Mouse (Mus musculus) olfactory bulb, adult 2 months (tissue): ENCODE measurements around the gene Kitl. TPM values are rescaled to one million over a fixed set of nuclear protein-coding genes. Genes with fewer than 3 reads are reported as not detected.

ENCODE experiments used
- H3K27ac ChIP-seq: fragments of 200-500 bp; 2 replicates; pipeline ENCODE4 v1.5.1; 2012; ENCODE audit warnings: low read depth, low read length; ENCODE audit not compliant: insufficient read depth
- H3K4me1 ChIP-seq: fragments of 200-500 bp; 2 replicates; pipeline ENCODE4 v1.6.1; 2012; ENCODE audit warnings: low read length; ENCODE audit not compliant: control insufficient read depth, insufficient read depth
- H3K4me3 ChIP-seq: fragments of 200-500 bp; 2 replicates; pipeline ENCODE4 v1.5.1; 2012; ENCODE audit warnings: mild to moderate bottlenecking, low read depth, low read length, moderate library complexity; ENCODE audit not compliant: insufficient read depth
- CTCF ChIP-seq: fragments of 200-500 bp; IDR thresholded peaks from 2 replicates; pipeline ENCODE4 v1.5.1; 2012; ENCODE audit warnings: low read depth, mild to moderate bottlenecking, low read length, moderate library complexity; ENCODE audit not compliant: insufficient read depth
- POLR2A ChIP-seq: fragments of 200-500 bp; IDR thresholded peaks from 2 replicates; pipeline ENCODE4 v1.6.1; 2012; ENCODE audit warnings: mild to moderate bottlenecking, low read depth, low read length, moderate library complexity; ENCODE audit not compliant: insufficient read depth
- WGBS: fragments of 180-500 bp; shearing (Covaris S2); methylation state at CpG from one replicate; pipeline ENCODE4 v1.1.7; 2018; 5-methylcytosine and 5-hydroxymethylcytosine counted together
- polyA plus RNA-seq: library from polyadenylated mRNA; stranded (reverse); fragments of >200 nt; gene quantifications from 2 replicates; pipeline ENCODE4 v1.2.4, GENCODE M21; 2012; ENCODE audit warnings: low replicate concordance; ENCODE audit not compliant: missing spikeins, insufficient read depth, insufficient read length

Kitl gene
- not detected in 2 replicates for polyA plus RNA-seq

DNA sequence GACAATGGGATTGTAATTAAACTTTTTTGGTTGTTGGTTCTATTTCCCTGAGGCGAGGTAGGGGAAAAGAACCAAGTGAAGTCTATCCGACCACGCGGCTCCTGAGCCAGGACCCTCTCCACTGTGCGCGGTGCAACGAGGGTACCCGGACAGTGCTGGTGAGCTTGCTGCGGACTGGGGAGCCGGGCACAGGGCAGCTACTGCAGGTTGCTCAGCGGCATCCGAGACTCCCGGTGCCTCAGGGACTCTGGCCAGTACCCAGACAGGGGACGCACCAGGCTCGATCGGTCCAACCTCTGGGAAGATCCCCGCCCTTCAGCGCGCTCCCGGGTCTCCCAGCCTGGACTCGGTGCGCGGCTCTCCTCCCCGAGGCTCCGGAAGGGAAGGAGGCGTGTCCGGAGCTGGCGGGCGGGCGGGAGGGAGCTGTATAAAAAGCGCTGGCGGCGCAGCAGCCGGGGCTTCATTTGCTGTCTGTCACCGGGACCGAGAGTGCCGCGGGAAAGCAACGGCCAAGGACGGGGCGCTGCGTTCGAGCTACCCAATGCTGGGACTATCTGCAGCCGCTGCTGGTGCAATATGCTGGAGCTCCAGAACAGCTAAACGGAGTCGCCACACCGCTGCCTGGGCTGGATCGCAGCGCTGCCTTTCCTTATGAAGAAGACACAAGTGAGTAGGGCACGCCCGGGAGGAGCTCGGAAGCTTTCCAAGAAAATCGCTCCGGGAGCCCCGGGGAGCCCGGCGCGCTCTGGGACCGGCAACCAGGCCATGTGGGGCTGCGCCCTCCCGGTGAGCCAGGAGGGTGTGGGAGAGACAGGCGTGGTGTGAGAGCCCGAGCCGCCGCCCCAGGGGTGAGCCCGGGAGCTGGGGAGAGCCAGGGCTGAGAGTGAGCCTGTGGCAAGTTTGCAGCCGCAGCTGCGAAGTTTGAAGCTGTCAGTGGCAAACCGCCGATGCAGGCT lies at the start of gene Kitl:
Gene Kitl, plus strand, starts transcription at position 261 of the 956 bp plus-strand sequence.
- Histone ChIP-seq H3K4me3 (peak within 1 kb of the TSS; percentile 58), H3K4me1 (0 out of 2 replicates have a peak, but pooled peaks cover 6% of the 10 kb centered on the region), H3K27ac (no peak within 1 kb of the TSS)
- no peak for TF ChIP-seq CTCF
- TF ChIP-seq POLR2A, result no peak
- 1% methylated on average over 70 of the region's 70 CpGs for WGBS

DNA sequence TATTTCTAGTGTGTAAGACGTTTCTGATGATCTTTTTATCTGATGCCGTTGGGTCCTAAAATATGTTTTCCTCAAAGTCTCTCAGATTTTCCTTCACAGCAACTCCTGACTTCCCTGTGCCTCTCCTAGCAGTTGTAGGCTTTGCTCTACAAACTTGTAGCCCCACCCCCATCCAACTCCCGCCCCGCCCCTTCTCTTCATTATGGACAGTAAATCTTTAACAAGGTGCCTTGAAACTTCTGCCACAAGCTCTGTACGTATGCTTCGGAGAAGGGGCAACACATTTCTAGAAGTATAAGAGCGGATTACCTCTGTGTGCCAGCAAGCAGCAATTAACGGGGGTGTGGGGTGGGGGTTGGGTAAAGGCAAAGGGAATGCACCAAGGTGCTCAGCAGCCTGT lies 42.6 kb upstream of the Kitl start:
- 80% methylated on average over 8 of the region's 8 CpGs for WGBS
- H3K27ac ChIP-seq, result no peak overlapping the region
- no peaks in the 10 kb centered on the region for H3K4me1 ChIP-seq

DNA sequence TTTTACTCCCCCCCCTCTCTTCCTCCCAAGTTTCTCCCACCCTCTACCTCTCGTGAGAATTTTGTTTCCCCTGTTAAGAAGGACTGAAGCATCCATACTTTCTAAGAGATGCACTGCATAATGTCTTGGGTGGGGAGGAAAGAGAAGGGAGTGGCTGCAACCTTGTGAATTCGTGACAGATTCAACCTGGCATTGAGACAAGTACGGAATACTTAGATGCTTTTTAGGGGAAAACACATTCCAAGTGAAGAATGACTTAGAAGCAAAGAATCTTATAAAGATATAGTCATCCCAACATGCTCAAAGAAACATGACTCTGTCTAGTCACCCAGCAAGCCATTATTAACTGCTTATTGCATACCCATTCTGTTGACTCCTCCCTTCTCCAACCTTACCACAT lies 35.3 kb upstream of the Kitl start:
- Histone ChIP-seq H3K4me3 (no peak overlapping the region), H3K27ac (no peak overlapping the region), H3K4me1 (no peaks in the 10 kb centered on the region)
- TF ChIP-seq CTCF, result no peak
- no peak for TF ChIP-seq POLR2A
- WGBS, result 84% methylated on average over 3 of the region's 3 CpGs

More for the DNA sequence above, 42.6 kb upstream of the Kitl start:
- TF ChIP-seq CTCF (no peak), POLR2A (no peak)
- H3K4me3 ChIP-seq, result no peak overlapping the region

GRCm38 (mm10) chr10:99980916-99981315 lies 34.5 kb upstream of the Kitl start:
- no peaks in the 10 kb centered on the region for H3K4me1 ChIP-seq
- WGBS, result 95% methylated on average over 2 of the region's 2 CpGs
- TF ChIP-seq CTCF, result no peak
- no peak for TF ChIP-seq POLR2A
- no peak overlapping the region for H3K4me3 ChIP-seq
- no peak overlapping the region for H3K27ac ChIP-seq

DNA sequence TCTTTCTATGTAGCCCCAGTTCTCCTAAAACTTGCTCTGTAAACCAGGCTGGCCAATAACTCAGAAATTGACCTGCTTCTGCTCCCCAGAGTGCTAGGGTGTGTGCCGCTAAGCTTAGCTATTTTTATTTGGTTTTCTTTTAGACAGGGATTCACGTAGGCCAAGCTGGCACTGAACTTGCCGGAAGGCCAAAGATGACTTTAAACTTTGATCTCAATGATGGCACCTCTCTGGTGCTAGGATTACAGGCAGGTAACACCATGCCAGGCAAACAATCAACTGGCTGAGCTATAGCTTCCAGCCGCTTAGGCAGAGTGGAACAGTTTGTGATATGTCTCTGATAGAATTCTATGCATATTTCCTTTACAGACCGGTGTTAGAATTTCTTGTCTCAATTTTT lies 33.5 kb upstream of the Kitl start:
- TF ChIP-seq POLR2A, result no peak
- no peak for TF ChIP-seq CTCF
- 95% methylated on average over 5 of the region's 5 CpGs for WGBS
- no peak overlapping the region for H3K27ac ChIP-seq
- no peak overlapping the region for H3K4me3 ChIP-seq
- H3K4me1 ChIP-seq, result no peaks in the 10 kb centered on the region

DNA sequence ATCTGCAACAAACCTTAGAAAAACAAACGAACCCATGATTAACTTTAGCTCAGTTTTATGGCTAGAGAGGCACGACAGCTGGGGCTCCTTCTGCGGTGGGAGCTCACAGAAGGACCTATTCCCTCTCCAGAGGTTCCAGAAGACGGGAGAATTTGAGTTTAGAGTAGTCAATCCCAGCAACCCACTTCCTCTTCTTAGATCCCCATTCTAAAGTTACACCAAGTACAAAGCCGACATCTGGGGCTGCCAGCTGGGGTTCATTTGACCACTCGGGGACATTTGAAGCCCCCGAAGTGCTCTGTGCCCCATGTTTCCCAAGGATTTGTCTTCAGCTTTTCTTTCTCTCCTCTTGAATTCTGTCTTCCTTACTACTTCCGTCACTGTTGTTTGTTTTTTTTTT lies 28.7 kb upstream of the Kitl start:
- no peaks in the 10 kb centered on the region for H3K4me1 ChIP-seq
- 83% methylated on average over 8 of the region's 8 CpGs for WGBS
- no peak overlapping the region for H3K27ac ChIP-seq
- TF ChIP-seq CTCF (no peak), POLR2A (no peak)
- H3K4me3 ChIP-seq, result no peak overlapping the region

GRCm38 (mm10) chr10:99989758-99990157 lies 25.7 kb upstream of the Kitl start:
- no peak overlapping the region for H3K27ac ChIP-seq

DNA sequence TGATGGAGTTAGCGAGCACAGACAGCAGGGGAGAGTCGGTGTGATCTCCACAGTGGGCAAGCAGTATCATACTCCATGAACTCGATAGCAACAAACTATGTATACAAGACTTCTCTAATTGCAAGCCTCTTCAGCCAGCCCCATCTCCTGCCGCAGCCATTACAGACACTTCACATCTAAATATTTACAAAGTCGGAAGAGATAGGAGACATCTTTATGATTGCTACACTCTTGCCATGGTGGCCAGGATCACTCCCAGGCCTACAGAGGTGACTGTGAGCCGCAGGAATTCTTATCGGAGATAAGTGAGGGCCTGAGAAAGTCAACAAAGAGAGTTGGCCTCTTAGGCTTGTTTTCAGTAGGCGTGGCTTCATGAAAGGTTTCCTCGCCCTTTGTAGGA lies 23.3 kb upstream of the Kitl start:
- TF ChIP-seq POLR2A (no peak), CTCF (no peak)
- H3K27ac ChIP-seq, result no peak overlapping the region
- H3K4me3 ChIP-seq, result no peak overlapping the region
- H3K4me1 ChIP-seq, result no peaks in the 10 kb centered on the region
- WGBS, result 91% methylated on average over 9 of the region's 9 CpGs

More at GRCm38 (mm10) chr10:99989758-99990157, 25.7 kb upstream of the Kitl start:
- TF ChIP-seq POLR2A (no peak), CTCF (no peak)
- H3K4me1 ChIP-seq, result no peaks in the 10 kb centered on the region
- H3K4me3 ChIP-seq, result no peak overlapping the region

DNA sequence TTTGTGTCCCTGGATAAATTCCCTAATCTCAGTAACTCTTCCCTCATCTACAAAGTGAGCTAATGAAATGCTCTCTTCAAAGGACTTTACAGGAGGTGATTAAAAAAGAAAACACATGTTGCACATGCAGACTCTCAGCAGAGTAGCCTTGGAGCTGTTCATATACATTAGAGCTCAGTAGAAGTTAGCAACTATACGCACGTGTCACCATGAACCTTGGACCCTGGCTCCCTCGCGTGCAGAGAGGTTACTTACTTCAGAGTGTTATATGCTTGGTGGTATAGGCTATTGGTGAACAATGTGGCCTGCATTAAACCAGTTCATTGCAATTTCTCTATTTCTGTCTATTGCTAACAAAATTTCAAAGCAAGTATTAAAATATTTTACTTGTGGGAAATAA lies 14.0 kb upstream of the Kitl start:
- Histone ChIP-seq H3K27ac (no peak overlapping the region), H3K4me3 (no peak overlapping the region), H3K4me1 (no peaks in the 10 kb centered on the region)
- WGBS, result 91% methylated on average over 4 of the region's 4 CpGs
- TF ChIP-seq CTCF, result no peak
- no peak for TF ChIP-seq POLR2A

GRCm38 (mm10) chr10:100003797-100004196 lies 11.6 kb upstream of the Kitl start:
- WGBS, result 93% methylated on average over 4 of the region's 4 CpGs
- no peak for TF ChIP-seq POLR2A
- no peak overlapping the region for H3K27ac ChIP-seq
- no peak overlapping the region for H3K4me3 ChIP-seq
- H3K4me1 ChIP-seq, result no peaks in the 10 kb centered on the region
